Mouse (Mus musculus): ENCODE results near the gene Plau.

The Plau gene

GRCm38 (mm10) chr14:20809349-20809748 is 27.1 kb upstream of the Plau start:
- no peak for DNase-seq

GRCm38 (mm10) chr14:20809820-20810219 is 26.6 kb upstream of the Plau start:
- no peak for DNase-seq

- DNase-seq = no peak
Measured at GRCm38 (mm10) chr14:20811236-20811635, 25.2 kb upstream of the Plau start.

GRCm38 (mm10) chr14:20811779-20812406 is 24.6 kb upstream of the Plau start:
- no peak for DNase-seq

- no peak for DNase-seq
Measured at GRCm38 (mm10) chr14:20815448-20815847, 21.0 kb upstream of the Plau start.

GRCm38 (mm10) chr14:20824517-20824916 is 11.9 kb upstream of the Plau start:
- no peak for DNase-seq

GRCm38 (mm10) chr14:20825516-20825915 is 10.9 kb upstream of the Plau start:
- DNase-seq = no peak

- DNase-seq = no peak
Measured at GRCm38 (mm10) chr14:20827061-20827460, 9.4 kb upstream of the Plau start.

GRCm38 (mm10) chr14:20827491-20827890 is 9.0 kb upstream of the Plau start:
- DNase-seq = no peak

- no peak for DNase-seq
Measured at GRCm38 (mm10) chr14:20828524-20828923, 7.9 kb upstream of the Plau start.

- no peak for DNase-seq
Measured at GRCm38 (mm10) chr14:20829523-20830366, 6.7 kb upstream of the Plau start.

GRCm38 (mm10) chr14:20831141-20831910 is 5.1 kb upstream of the Plau start:
- no peak for DNase-seq

GRCm38 (mm10) chr14:20831915-20832314 is 4.5 kb upstream of the Plau start:
- DNase-seq = no peak

GRCm38 (mm10) chr14:20833525-20833924 is 2.9 kb upstream of the Plau start:
- no peak for DNase-seq

- no peak for DNase-seq
Measured at GRCm38 (mm10) chr14:20834136-20834535, 2.3 kb upstream of the Plau start.

GRCm38 (mm10) chr14:20836905-20837376 is 481 bp downstream of the Plau start:
- DNase-seq = peak; percentile 25

GRCm38 (mm10) chr14:20837681-20838080 is 1.2 kb downstream of the Plau start:
- no peak for DNase-seq

GRCm38 (mm10) chr14:20841526-20841925 is 5.1 kb downstream of the Plau start:
- no peak for DNase-seq

- DNase-seq = no peak
Measured at GRCm38 (mm10) chr14:20842629-20843028, 6.2 kb downstream of the Plau start.

- DNase-seq = peak; percentile 30
Measured at GRCm38 (mm10) chr14:20844126-20844525, 7.7 kb downstream of the Plau start.

GRCm38 (mm10) chr14:20844671-20845576 is 8.5 kb downstream of the Plau start:
- DNase-seq = peak; percentile 63

GRCm38 (mm10) chr14:20845577-20846088 is 9.2 kb downstream of the Plau start:
- no peak for DNase-seq

All from kidney, postnatal 14 days (tissue).